In the genomic region with DNA sequence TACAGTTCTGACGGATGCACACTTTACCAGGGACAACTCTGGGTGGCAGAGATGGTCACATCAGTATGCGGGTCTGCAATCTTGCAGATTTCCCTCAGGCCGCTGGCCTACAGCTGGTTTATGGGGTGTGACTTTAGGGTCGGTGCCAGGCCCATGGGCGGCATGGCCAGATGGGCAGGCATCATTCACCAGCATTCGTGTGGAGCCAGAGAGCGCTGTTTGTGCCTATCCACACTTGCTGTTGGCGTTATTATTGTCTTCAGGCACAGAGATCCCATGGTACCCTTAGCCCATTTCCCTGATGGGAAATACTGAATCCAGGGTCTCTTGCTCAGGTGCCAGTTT, we compare ENCODE assay signal across 23 mouse cellular contexts. TPM values are rescaled to one million over a fixed set of nuclear protein-coding genes. Genes with fewer than 3 reads are reported as not detected.
A peak's percentile ranks its signal among the peaks of the same experiment; 100 is the strongest.
DNase-seq lines count a peak whose midpoint lies in the region; ATAC-seq lines count a peak whose summit lies in the region.
"Had no signal": no experiment of that assay in that cellular context is flagged by ENCODE, and none has a peak within 500 bp of the region (broad histone marks: within the 10 kb centered on the region; RNA-seq: fewer than 3 reads in every experiment).

No protein-coding gene starts in this region.

- 94% methylated on average over 8 of the region's 8 CpGs for WGBS in forebrain, embryonic 12.5 days
- 94% methylated on average over 8 of the region's 8 CpGs for WGBS in forebrain, embryonic 13.5 days
- 85% methylated on average over 8 of the region's 8 CpGs for WGBS in heart, embryonic 14.5 days
- 79% methylated on average over 8 of the region's 8 CpGs for WGBS in limb, embryonic 13.5 days
- WGBS in limb, embryonic 10.5 days, result 90% methylated on average over 8 of the region's 8 CpGs

- peaks cover 14% of the 10 kb centered on the region for H3K4me1 ChIP-seq in forebrain, embryonic 12.5 days
- H3K4me1 ChIP-seq in forebrain, embryonic 13.5 days, result peaks cover 23% of the 10 kb centered on the region
- H3K4me1 ChIP-seq in heart, embryonic 14.5 days (ENCODE audit: control insufficient read depth in 2 of 2, insufficient read depth in 2 of 2, low read length in 2 of 2), result peaks cover 8 to 40% of the 10 kb centered on the region in 2 experiments; a peak in 3 of 4 replicates
- peaks cover 51% of the 10 kb centered on the region for H3K4me1 ChIP-seq in limb, embryonic 13.5 days
- peaks cover 17% of the 10 kb centered on the region for H3K4me1 ChIP-seq in limb, embryonic 10.5 days
- peaks cover 100% of the 10 kb centered on the region for H3K4me1 ChIP-seq in megakaryocyte, embryonic 14.5 days

- intact Hi-C loops in heart, postnatal 36 days (cut with DNase I), result no loop called here

- H3K9ac ChIP-seq in forebrain, embryonic 12.5 days, result no peak overlapping the region
- no peak overlapping the region for H3K9ac ChIP-seq in forebrain, embryonic 13.5 days
- H3K9ac ChIP-seq in heart, embryonic 14.5 days (ENCODE audit: low read length), result no peak overlapping the region
- no peak overlapping the region for H3K9ac ChIP-seq in limb, embryonic 13.5 days
- H3K9ac ChIP-seq: embryonic facial prominence, embryonic 12.5 days; heart, embryonic 12.5 days; kidney, embryonic 15.5 days; liver, embryonic 12.5 days; lung, embryonic 15.5 days; midbrain, embryonic 13.5 days had no signal

- H3K4me3 ChIP-seq in forebrain, embryonic 12.5 days (replicated peaks), result no peak overlapping the region
- H3K4me3 ChIP-seq in forebrain, embryonic 13.5 days, result no peak overlapping the region
- H3K4me3 ChIP-seq in heart, embryonic 14.5 days (ENCODE audit: control insufficient read depth in 1 of 2, insufficient read depth in 1 of 2, low read depth in 1 of 2, low read length in 2 of 2), result no peak overlapping the region
- H3K4me3 ChIP-seq in limb, embryonic 13.5 days, result no peak overlapping the region
- no peak overlapping the region for H3K4me3 ChIP-seq in limb, embryonic 10.5 days
- peak overlapping the region; percentile 20 for H3K4me3 ChIP-seq in megakaryocyte, embryonic 14.5 days (replicated peaks)
- H3K4me3 ChIP-seq: embryonic facial prominence, embryonic 12.5 days; heart, embryonic 12.5 days; kidney, embryonic 15.5 days; liver, embryonic 12.5 days; midbrain, embryonic 13.5 days had no signal

- no peaks in the 10 kb centered on the region for H3K9me3 ChIP-seq in forebrain, embryonic 12.5 days
- no peaks in the 10 kb centered on the region for H3K9me3 ChIP-seq in forebrain, embryonic 13.5 days (replicated peaks)
- no peaks in the 10 kb centered on the region for H3K9me3 ChIP-seq in heart, embryonic 14.5 days (ENCODE audit: control insufficient read depth, low read length)
- H3K9me3 ChIP-seq in limb, embryonic 13.5 days, result no peaks in the 10 kb centered on the region
- no peaks in the 10 kb centered on the region for H3K9me3 ChIP-seq in limb, embryonic 10.5 days (replicated peaks)
- no peaks in the 10 kb centered on the region for H3K9me3 ChIP-seq in megakaryocyte, embryonic 14.5 days
- H3K9me3 ChIP-seq: embryonic facial prominence, embryonic 12.5 days; heart, embryonic 12.5 days; kidney, embryonic 15.5 days; liver, embryonic 12.5 days; lung, embryonic 15.5 days; midbrain, embryonic 13.5 days had no signal

- no peaks in the 10 kb centered on the region for H3K36me3 ChIP-seq in forebrain, embryonic 12.5 days (replicated peaks)
- no peaks in the 10 kb centered on the region for H3K36me3 ChIP-seq in forebrain, embryonic 13.5 days (ENCODE audit: poor library complexity, severe bottlenecking)
- no peaks in the 10 kb centered on the region for H3K36me3 ChIP-seq in heart, embryonic 14.5 days (ENCODE audit: control insufficient read depth, insufficient read depth, low read length)
- H3K36me3 ChIP-seq in limb, embryonic 13.5 days, result no peaks in the 10 kb centered on the region
- H3K36me3 ChIP-seq in limb, embryonic 10.5 days, result peaks cover 4% of the 10 kb centered on the region; the same call in 1 of the 2 replicates
- peaks cover 94% of the 10 kb centered on the region for H3K36me3 ChIP-seq in megakaryocyte, embryonic 14.5 days (replicated peaks; ENCODE audit: low read length)
- H3K36me3 ChIP-seq: embryonic facial prominence, embryonic 12.5 days; heart, embryonic 12.5 days; lung, embryonic 15.5 days; midbrain, embryonic 13.5 days had no signal

- no peak for ATAC-seq in forebrain, embryonic 12.5 days (ENCODE audit: low FRiP score)
- ATAC-seq in forebrain, embryonic 13.5 days, result no peak
- no peak for ATAC-seq in heart, embryonic 14.5 days (ENCODE audit: insufficient number of reproducible peaks, insufficient read depth, low FRiP score, low read depth)
- no peak for ATAC-seq in limb, embryonic 13.5 days (ENCODE audit: low FRiP score, low read depth)
- ATAC-seq in megakaryocyte, adult 5-6 weeks (ENCODE audit: poor library complexity, severe bottlenecking), result no peak
- ATAC-seq: CD4-positive, CD25-positive, alpha-beta regulatory T cell, adult 4 months; hindbrain, postnatal 0 days; intestine, embryonic 16.5 days; liver, embryonic 12.5 days; midbrain, embryonic 13.5 days had no signal

- H3K27ac ChIP-seq in forebrain, embryonic 12.5 days, result 0 out of 2 replicates have a peak overlapping the region, but pooled peaks have one; percentile 25
- no peak overlapping the region for H3K27ac ChIP-seq in forebrain, embryonic 13.5 days
- no peak overlapping the region for H3K27ac ChIP-seq in heart, embryonic 14.5 days (replicated peaks in 1 of 2; ENCODE audit: control insufficient read depth in 1 of 2, insufficient read depth in 1 of 2, low read depth in 2 of 2, low read length in 2 of 2)
- peak overlapping the region; percentile 6; the same call in 1 of the 2 replicates for H3K27ac ChIP-seq in limb, embryonic 13.5 days
- H3K27ac ChIP-seq in limb, embryonic 10.5 days, result no peak overlapping the region
- H3K27ac ChIP-seq: embryonic facial prominence, embryonic 12.5 days; hindbrain, postnatal 0 days; kidney, embryonic 15.5 days; liver, embryonic 12.5 days; lung, embryonic 15.5 days; midbrain, embryonic 13.5 days had no signal

- no peak overlapping the region for H3K4me2 ChIP-seq in forebrain, embryonic 12.5 days
- H3K4me2 ChIP-seq in forebrain, embryonic 13.5 days, result no peak overlapping the region
- peak overlapping the region; percentile 1 for H3K4me2 ChIP-seq in heart, embryonic 14.5 days (ENCODE audit: low read length)
- H3K4me2 ChIP-seq in limb, embryonic 13.5 days (replicated peaks), result no peak overlapping the region
- H3K4me2 ChIP-seq: embryonic facial prominence, embryonic 12.5 days; heart, embryonic 12.5 days; kidney, embryonic 15.5 days; liver, embryonic 12.5 days; midbrain, embryonic 13.5 days had no signal

- no peak for DNase-seq in heart, postnatal 36 days
- no peak for DNase-seq in limb, embryonic 10.5 days (ENCODE audit: low spot score)
- DNase-seq: kidney, postnatal 36 days; layer of hippocampus, adult 9-11 months; thymus, adult 18-20 months; thymus, postnatal 36 days had no signal

- H3K27me3 ChIP-seq in forebrain, embryonic 12.5 days, result no peaks in the 10 kb centered on the region
- H3K27me3 ChIP-seq in forebrain, embryonic 13.5 days, result no peaks in the 10 kb centered on the region
- no peaks in the 10 kb centered on the region for H3K27me3 ChIP-seq in heart, embryonic 14.5 days (ENCODE audit: control insufficient read depth, insufficient read depth, low read length)
- no peaks in the 10 kb centered on the region for H3K27me3 ChIP-seq in limb, embryonic 13.5 days
- H3K27me3 ChIP-seq in limb, embryonic 10.5 days (ENCODE audit: low read depth, poor library complexity, severe bottlenecking), result no peaks in the 10 kb centered on the region
- no peaks in the 10 kb centered on the region for H3K27me3 ChIP-seq in megakaryocyte, embryonic 14.5 days (replicated peaks)
- H3K27me3 ChIP-seq: embryonic facial prominence, embryonic 12.5 days; heart, embryonic 12.5 days; kidney, embryonic 15.5 days; liver, embryonic 12.5 days; lung, embryonic 15.5 days; midbrain, embryonic 13.5 days had no signal

RNA-seq across cellular contexts. Expression of a gene that starts 14.0 kb away (rescaled TPM):
- polyA plus RNA-seq in forebrain, embryonic 12.5 days (2016; fragmentation: Nextera tagmentation; extraction: Ambion mirVana), result 27.1 and 28.6 TPM in 2 replicates
- polyA plus RNA-seq in forebrain, embryonic 13.5 days (2015; fragmentation: Nextera tagmentation; extraction: Ambion mirVana), result 28.4 and 29.8 TPM in 2 replicates
- 39.0 and 45.9 TPM in 2 replicates for polyA plus RNA-seq in heart, embryonic 14.5 days (2014; fragmentation: Nextera tagmentation; extraction: Ambion mirVana)
- total RNA-seq in heart, postnatal 36 days (2021), result 10 to 100 TPM; 39.1 to 42.0 TPM
- 42.3 and 42.5 TPM in 2 replicates for polyA plus RNA-seq in limb, embryonic 13.5 days (2015; fragmentation: Nextera tagmentation; extraction: Ambion mirVana)
- 37.5 and 38.0 TPM in 2 replicates for polyA plus RNA-seq in limb, embryonic 10.5 days (2016; fragmentation: Nextera tagmentation; extraction: Ambion mirVana)
- 299 and 479 TPM in 2 replicates for polyA plus RNA-seq in megakaryocyte, embryonic 14.5 days (2012; ENCODE audit: insufficient read depth, low replicate concordance)
- 52.1 and 57.5 TPM in 2 replicates for total RNA-seq in megakaryocyte, adult 5-6 weeks (2015)
- total RNA-seq in megakaryocyte, adult 5-6 weeks (2017), result 69.2 and 77.0 TPM in 2 replicates

RNA-seq across cellular contexts. Expression of a gene that starts 34.9 kb away (rescaled TPM):
- polyA plus RNA-seq in forebrain, embryonic 12.5 days (2016; fragmentation: Nextera tagmentation; extraction: Ambion mirVana), result 1.2 and 1.3 TPM in 2 replicates
- 2.1 TPM in 2 replicates for polyA plus RNA-seq in forebrain, embryonic 13.5 days (2015; fragmentation: Nextera tagmentation; extraction: Ambion mirVana)
- polyA plus RNA-seq in heart, embryonic 14.5 days (2014; fragmentation: Nextera tagmentation; extraction: Ambion mirVana), result 0.86 and 1.0 TPM in 2 replicates
- total RNA-seq in heart, postnatal 36 days (2021), result 1 to 10 TPM in 1 of 2 experiments, under 1 TPM in 1; 0.80 to 3.4 TPM
- 0.96 and 1.5 TPM in 2 replicates for polyA plus RNA-seq in limb, embryonic 13.5 days (2015; fragmentation: Nextera tagmentation; extraction: Ambion mirVana)
- not detected in 2 replicates for polyA plus RNA-seq in limb, embryonic 10.5 days (2016; fragmentation: Nextera tagmentation; extraction: Ambion mirVana)
- polyA plus RNA-seq in megakaryocyte, embryonic 14.5 days (2012; ENCODE audit: insufficient read depth, low replicate concordance), result 0.25 and 3.6 TPM in 2 replicates
- 2.4 and 4.2 TPM in 2 replicates for total RNA-seq in megakaryocyte, adult 5-6 weeks (2015)
- total RNA-seq in megakaryocyte, adult 5-6 weeks (2017), result 1.2 and 2.3 TPM in 2 replicates
- total RNA-seq: megakaryocyte progenitor cell, adult 5-6 weeks; monocyte, adult 5-6 weeks had no signal
- polyA plus RNA-seq: CD4-positive, CD25-positive, alpha-beta regulatory T cell, adult 4 months had no signal

RNA-seq across cellular contexts. Expression of a gene that starts 35.6 kb away (rescaled TPM):
- polyA plus RNA-seq in forebrain, embryonic 12.5 days (2016; fragmentation: Nextera tagmentation; extraction: Ambion mirVana), result 38.1 and 39.5 TPM in 2 replicates
- 29.9 and 35.7 TPM in 2 replicates for polyA plus RNA-seq in forebrain, embryonic 13.5 days (2015; fragmentation: Nextera tagmentation; extraction: Ambion mirVana)
- polyA plus RNA-seq in heart, embryonic 14.5 days (2014; fragmentation: Nextera tagmentation; extraction: Ambion mirVana), result 12.6 and 13.4 TPM in 2 replicates
- total RNA-seq in heart, postnatal 36 days (2021), result 10 to 100 TPM; 17.9 to 21.7 TPM
- polyA plus RNA-seq in limb, embryonic 13.5 days (2015; fragmentation: Nextera tagmentation; extraction: Ambion mirVana), result 32.6 and 34.8 TPM in 2 replicates
- polyA plus RNA-seq in limb, embryonic 10.5 days (2016; fragmentation: Nextera tagmentation; extraction: Ambion mirVana), result 43.5 and 44.4 TPM in 2 replicates
- polyA plus RNA-seq in megakaryocyte, embryonic 14.5 days (2012; ENCODE audit: insufficient read depth, low replicate concordance), result 30.3 and 35.0 TPM in 2 replicates
- total RNA-seq in megakaryocyte, adult 5-6 weeks (2015), result 11.3 and 11.7 TPM in 2 replicates
- total RNA-seq in megakaryocyte, adult 5-6 weeks (2017), result 11.6 and 14.5 TPM in 2 replicates

RNA-seq across cellular contexts. Expression of a gene that starts 38.2 kb away (rescaled TPM):
- polyA plus RNA-seq in forebrain, embryonic 12.5 days (2016; fragmentation: Nextera tagmentation; extraction: Ambion mirVana), result 1.2 and 1.4 TPM in 2 replicates
- polyA plus RNA-seq in forebrain, embryonic 13.5 days (2015; fragmentation: Nextera tagmentation; extraction: Ambion mirVana), result 0.42 and 1.6 TPM in 2 replicates
- 1.3 and 2.2 TPM in 2 replicates for polyA plus RNA-seq in heart, embryonic 14.5 days (2014; fragmentation: Nextera tagmentation; extraction: Ambion mirVana)
- 1 to 10 TPM; 6.0 to 9.8 TPM for total RNA-seq in heart, postnatal 36 days (2021)
- polyA plus RNA-seq in limb, embryonic 13.5 days (2015; fragmentation: Nextera tagmentation; extraction: Ambion mirVana), result 0.98 and 1.1 TPM in 2 replicates
- polyA plus RNA-seq in limb, embryonic 10.5 days (2016; fragmentation: Nextera tagmentation; extraction: Ambion mirVana), result 0.34 and 0.46 TPM in 2 replicates
- polyA plus RNA-seq in megakaryocyte, embryonic 14.5 days (2012; ENCODE audit: insufficient read depth, low replicate concordance), result 9.4 and 17.2 TPM in 2 replicates
- 5.2 and 8.4 TPM in 2 replicates for total RNA-seq in megakaryocyte, adult 5-6 weeks (2015)
- 3.3 and 3.7 TPM in 2 replicates for total RNA-seq in megakaryocyte, adult 5-6 weeks (2017)
- total RNA-seq: megakaryocyte progenitor cell, adult 5-6 weeks had no signal

RNA-seq across cellular contexts. Expression of a gene that starts 52.3 kb away (rescaled TPM):
- polyA plus RNA-seq in forebrain, embryonic 12.5 days (2016; fragmentation: Nextera tagmentation; extraction: Ambion mirVana), result 47.3 and 50.0 TPM in 2 replicates
- polyA plus RNA-seq in forebrain, embryonic 13.5 days (2015; fragmentation: Nextera tagmentation; extraction: Ambion mirVana), result 47.3 and 57.6 TPM in 2 replicates
- 25.4 and 25.9 TPM in 2 replicates for polyA plus RNA-seq in heart, embryonic 14.5 days (2014; fragmentation: Nextera tagmentation; extraction: Ambion mirVana)
- total RNA-seq in heart, postnatal 36 days (2021), result 1 to 10 TPM; 6.5 to 7.0 TPM
- polyA plus RNA-seq in limb, embryonic 13.5 days (2015; fragmentation: Nextera tagmentation; extraction: Ambion mirVana), result 47.8 and 51.5 TPM in 2 replicates
- polyA plus RNA-seq in limb, embryonic 10.5 days (2016; fragmentation: Nextera tagmentation; extraction: Ambion mirVana), result 56.2 and 59.2 TPM in 2 replicates
- 23.5 and 26.3 TPM in 2 replicates for polyA plus RNA-seq in megakaryocyte, embryonic 14.5 days (2012; ENCODE audit: insufficient read depth, low replicate concordance)
- total RNA-seq in megakaryocyte, adult 5-6 weeks (2015), result 31.2 and 35.1 TPM in 2 replicates
- total RNA-seq in megakaryocyte, adult 5-6 weeks (2017), result 20.7 and 21.7 TPM in 2 replicates

Comparison
In these comparisons a context has a peak if more than half of its experiments do, and no peak if none do; other contexts are left out.
1. H3K27ac ChIP-seq: peak in forebrain, embryonic 12.5 days (single experiment) and limb, embryonic 13.5 days (single experiment); none in forebrain, embryonic 13.5 days (single experiment), heart, embryonic 14.5 days (0 of 2) and limb, embryonic 10.5 days (single experiment).